Mouse (Mus musculus): ENCODE results near the gene 1500009C09Rik. TPM values are rescaled to one million over a fixed set of nuclear protein-coding genes. Genes with fewer than 3 reads are reported as not detected.

Gene 1500009C09Rik
- total RNA-seq, 1 experiment, result 1.0 TPM

- Histone ChIP-seq H3K4me3 (ENCODE audit: insufficient read depth in 1 of 2, low read depth in 1 of 2, low read length in 2 of 2, poor library complexity in 1 of 2, severe bottlenecking in 1 of 2) (no peak overlapping the region), H3K27ac (ENCODE audit: insufficient read depth, low read depth, low read length, poor library complexity, severe bottlenecking) (no peak overlapping the region), H3K36me3 (ENCODE audit: control insufficient read depth, insufficient read depth, low read length, poor library complexity, severe bottlenecking) (no peaks in the 10 kb centered on the region), H3K4me1 (ENCODE audit: control insufficient read depth in 2 of 2, insufficient read depth in 2 of 2, low read length in 2 of 2, poor library complexity in 1 of 2) (no peaks in the 10 kb centered on the region), H3K9me3 (ENCODE audit: control insufficient read depth, insufficient read depth, low read depth, low read length) (no peaks in the 10 kb centered on the region), H3K9ac (ENCODE audit: insufficient read depth, low read depth, low read length, poor library complexity, severe bottlenecking) (no peak overlapping the region)
- DNase-seq (ENCODE audit: low read depth, low spot score), result no peak
- TF ChIP-seq MAFK (IDR thresholded peaks at IDR 0.05; ENCODE audit: insufficient read depth, low read depth, low read length) (no peak), HCFC1 (IDR thresholded peaks at IDR 0.05; ENCODE audit: borderline replicate concordance, insufficient read depth, low read length) (no peak), CHD2 (IDR thresholded peaks at IDR 0.05; ENCODE audit: low read depth, low read length) (no peak), ZNF384 (IDR thresholded peaks at IDR 0.05; ENCODE audit: low read depth, low read length) (no peak), ZC3H11A (IDR thresholded peaks at IDR 0.05; ENCODE audit: borderline replicate concordance, low read depth, low read length) (no peak)
- in situ Hi-C loops (cut with MboI; ENCODE audit: low sequenced_read_pairs in 2 of 2, unreplicated experiment in 2 of 2), result no loop called here
Observed at GRCm38 (mm10) chr15:82308416-82308815, 56.2 kb downstream of the 1500009C09Rik start.

Other genes with a start within 250 kb of the 1500009C09Rik start
- gene Desi1, start 218.5 kb upstream of the 1500009C09Rik start, total RNA-seq (2012; rRNA removed), result 8.8 and 15.9 TPM in 2 replicates
- 212 and 293 TPM in 2 replicates for gene Snu13, start 204.8 kb upstream of the 1500009C09Rik start, total RNA-seq (2012; rRNA removed)
- not detected in 2 replicates for gene 4930407I10Rik, start 193.2 kb upstream of the 1500009C09Rik start, total RNA-seq (2012; rRNA removed)
- gene Mei1, start 182.4 kb upstream of the 1500009C09Rik start, total RNA-seq (2012; rRNA removed), result 0.40 and 0.42 TPM in 2 replicates
- gene Ccdc134, start 124.5 kb upstream of the 1500009C09Rik start, total RNA-seq (2012; rRNA removed), result 28.8 and 31.7 TPM in 2 replicates
- gene Srebf2, start 105.2 kb upstream of the 1500009C09Rik start, total RNA-seq (2012; rRNA removed), result 173 and 211 TPM in 2 replicates
- 4.1 and 4.3 TPM in 2 replicates for gene Shisa8, start 39.6 kb upstream of the 1500009C09Rik start, total RNA-seq (2012; rRNA removed)
- gene Tnfrsf13c, start 28.0 kb upstream of the 1500009C09Rik start, total RNA-seq (2012; rRNA removed), result 1.7 and 2.3 TPM in 2 replicates
- gene Cenpm, start 7.6 kb upstream of the 1500009C09Rik start, total RNA-seq (2012; rRNA removed), result 58.2 and 80.0 TPM in 2 replicates
- 5.9 and 8.2 TPM in 2 replicates for gene Sept3, start 22.5 kb downstream of the 1500009C09Rik start, total RNA-seq (2012; rRNA removed)
- gene Wbp2nl, start 46.6 kb downstream of the 1500009C09Rik start, total RNA-seq (2012; rRNA removed), result 2.0 and 2.1 TPM in 2 replicates
- 17.6 and 35.3 TPM in 2 replicates for gene Naga, start 86.5 kb downstream of the 1500009C09Rik start, total RNA-seq (2012; rRNA removed)
- gene Pheta2, start 86.5 kb downstream of the 1500009C09Rik start, total RNA-seq (2012; rRNA removed), result 0.85 and 0.95 TPM in 2 replicates
- 172 and 222 TPM in 2 replicates for gene Smdt1, start 86.6 kb downstream of the 1500009C09Rik start, total RNA-seq (2012; rRNA removed)
- gene Ndufa6, start 101.9 kb downstream of the 1500009C09Rik start, total RNA-seq (2012; rRNA removed), result 256 and 306 TPM in 2 replicates
- 0.94 and 2.3 TPM in 2 replicates for gene Cyp2d22, start 127.9 kb downstream of the 1500009C09Rik start, total RNA-seq (2012; rRNA removed)
- not detected in 2 replicates for gene Cyp2d11, start 141.6 kb downstream of the 1500009C09Rik start, total RNA-seq (2012; rRNA removed)
- gene Cyp2d10, start 154.8 kb downstream of the 1500009C09Rik start, total RNA-seq (2012; rRNA removed), result not detected in 2 replicates
- not detected in 2 replicates for gene Cyp2d9, start 181.0 kb downstream of the 1500009C09Rik start, total RNA-seq (2012; rRNA removed)

Measured in ES-E14 (cell line).